Mouse (Mus musculus): ENCODE measurements around the gene Slc43a2.

Slc43a2 gene

DNA sequence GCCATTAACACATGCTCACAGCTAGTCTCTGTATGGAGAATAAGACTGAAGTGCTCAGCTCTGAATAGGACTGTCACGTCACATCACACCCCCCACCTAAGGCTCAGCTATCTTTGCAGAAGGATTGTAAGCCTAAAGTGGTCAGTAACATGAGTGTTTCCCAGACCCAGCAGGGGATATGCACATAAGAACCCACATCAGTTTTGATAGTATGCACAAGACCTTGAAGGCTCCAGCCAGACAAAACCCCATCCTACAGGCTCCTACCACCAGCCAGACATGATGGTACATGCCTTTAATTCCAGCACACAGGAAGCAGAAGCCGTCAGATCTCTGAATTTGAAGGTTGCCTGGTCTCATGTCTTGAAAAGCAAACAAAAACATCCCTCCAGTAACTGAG lies 78.5 kb downstream of the Slc43a2 start:
- no peak for DNase-seq (ENCODE audit: low spot score)

DNA sequence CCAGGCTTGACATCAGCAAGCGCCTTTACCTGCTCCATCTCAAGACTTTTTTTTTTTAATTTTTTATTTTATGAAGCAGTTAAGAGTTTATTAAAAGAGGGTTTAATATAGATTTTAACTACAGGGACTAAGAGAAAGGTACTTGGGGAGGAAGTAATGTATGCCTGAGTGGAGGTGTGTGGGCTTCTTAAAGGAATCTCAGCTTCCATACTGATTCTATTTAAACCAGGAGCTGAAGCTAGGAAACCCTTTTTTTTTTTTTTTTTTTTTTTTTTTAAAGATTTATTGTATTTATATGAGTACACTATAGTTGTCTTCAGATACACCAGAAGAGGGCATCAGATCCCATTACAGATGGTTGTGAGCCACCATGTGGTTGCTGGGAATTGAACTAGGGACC lies 83.3 kb downstream of the Slc43a2 start:
- DNase-seq (ENCODE audit: low spot score): no peak

DNA sequence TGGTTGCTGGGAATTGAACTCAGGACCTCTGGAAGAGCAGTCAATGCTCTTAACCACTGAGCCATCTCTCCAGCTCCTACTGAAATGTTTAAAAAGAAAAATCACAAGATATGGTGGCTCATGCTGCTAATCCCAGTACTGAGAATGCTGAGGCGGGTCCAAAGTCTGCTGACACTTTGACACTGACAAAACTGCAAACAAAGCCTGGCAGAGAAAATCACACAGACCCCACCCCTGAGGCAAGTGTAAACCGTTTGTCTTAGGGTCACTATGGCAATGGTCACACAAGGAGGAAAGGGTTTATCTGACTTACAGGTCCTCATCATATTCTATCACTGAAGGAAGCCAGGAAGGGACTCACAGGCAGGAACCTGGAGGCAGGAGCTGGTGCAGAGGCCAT lies 84.1 kb downstream of the Slc43a2 start:
- no peak for DNase-seq (ENCODE audit: low spot score)

DNA sequence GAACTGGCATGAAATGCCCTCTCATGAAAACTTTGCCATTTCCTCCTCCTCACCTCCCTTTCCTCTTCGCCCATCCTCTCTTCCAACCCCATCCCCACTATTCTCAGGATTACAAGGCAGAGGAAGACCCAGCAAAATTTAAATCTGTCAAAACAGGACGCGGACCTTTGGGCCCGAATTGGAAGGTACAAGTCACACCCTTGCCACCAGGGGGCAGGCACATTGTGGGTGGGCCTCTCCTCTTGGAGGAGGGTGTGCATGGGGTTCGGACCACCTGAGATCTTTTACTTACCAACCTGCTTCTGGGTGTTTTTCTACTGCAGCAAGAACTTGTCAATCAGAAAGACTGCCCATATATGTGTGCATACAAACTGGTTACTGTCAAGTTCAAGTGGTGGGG lies 87.6 kb downstream of the Slc43a2 start:
- DNase-seq (ENCODE audit: low spot score): no peak

DNA sequence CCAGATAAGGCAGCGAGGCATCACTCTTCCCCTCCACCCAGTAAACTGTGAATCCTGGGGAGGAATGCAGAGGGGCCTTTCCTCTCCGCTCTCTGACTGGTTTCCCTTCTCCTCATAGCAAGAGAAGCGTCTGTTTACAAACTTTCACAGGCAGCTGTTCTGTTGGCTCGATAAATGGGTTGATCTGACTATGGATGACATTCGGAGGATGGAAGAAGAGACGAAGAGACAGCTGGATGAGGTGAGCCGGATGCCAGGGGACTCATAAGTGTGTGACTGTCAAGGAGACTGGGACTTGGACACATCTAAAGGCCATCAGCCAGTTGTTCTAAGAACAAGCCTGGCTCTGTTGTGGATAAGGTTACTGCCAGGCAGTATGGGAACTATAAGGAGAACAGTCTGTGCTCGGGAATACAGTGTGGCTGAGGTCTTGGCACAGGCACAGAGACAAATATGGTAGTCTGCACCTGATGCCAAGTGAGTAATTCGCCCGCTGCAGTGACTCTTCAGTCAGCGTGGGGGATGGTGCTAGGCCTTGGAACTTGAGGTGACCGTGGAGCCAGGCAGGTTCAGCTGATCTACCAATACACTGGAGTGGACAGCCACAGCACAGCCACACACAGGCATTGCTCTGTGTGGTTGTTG lies 88.8 kb downstream of the Slc43a2 start:
- peak; percentile 74 for DNase-seq (ENCODE audit: low spot score)

DNA sequence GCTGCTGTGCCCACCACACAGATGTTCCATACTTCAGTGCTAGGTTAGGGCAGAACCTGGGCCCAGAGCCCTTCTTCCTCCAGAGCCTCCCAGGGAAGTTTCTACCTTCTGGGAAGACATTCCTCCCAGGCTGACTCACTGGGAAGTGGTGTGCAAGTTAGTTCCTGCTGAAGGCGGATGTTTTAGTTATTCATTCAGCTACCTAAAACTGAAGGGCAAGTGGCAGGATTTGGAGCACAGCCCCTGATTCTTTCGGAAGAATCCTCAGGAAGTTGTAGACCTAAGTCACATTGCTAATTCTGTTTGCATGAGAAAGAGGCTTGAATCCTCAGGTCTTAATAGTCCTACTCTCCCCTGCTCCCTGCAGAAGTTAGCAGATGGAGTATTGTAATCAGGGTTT lies 89.9 kb downstream of the Slc43a2 start:
- no peak for DNase-seq (ENCODE audit: low spot score)

DNA sequence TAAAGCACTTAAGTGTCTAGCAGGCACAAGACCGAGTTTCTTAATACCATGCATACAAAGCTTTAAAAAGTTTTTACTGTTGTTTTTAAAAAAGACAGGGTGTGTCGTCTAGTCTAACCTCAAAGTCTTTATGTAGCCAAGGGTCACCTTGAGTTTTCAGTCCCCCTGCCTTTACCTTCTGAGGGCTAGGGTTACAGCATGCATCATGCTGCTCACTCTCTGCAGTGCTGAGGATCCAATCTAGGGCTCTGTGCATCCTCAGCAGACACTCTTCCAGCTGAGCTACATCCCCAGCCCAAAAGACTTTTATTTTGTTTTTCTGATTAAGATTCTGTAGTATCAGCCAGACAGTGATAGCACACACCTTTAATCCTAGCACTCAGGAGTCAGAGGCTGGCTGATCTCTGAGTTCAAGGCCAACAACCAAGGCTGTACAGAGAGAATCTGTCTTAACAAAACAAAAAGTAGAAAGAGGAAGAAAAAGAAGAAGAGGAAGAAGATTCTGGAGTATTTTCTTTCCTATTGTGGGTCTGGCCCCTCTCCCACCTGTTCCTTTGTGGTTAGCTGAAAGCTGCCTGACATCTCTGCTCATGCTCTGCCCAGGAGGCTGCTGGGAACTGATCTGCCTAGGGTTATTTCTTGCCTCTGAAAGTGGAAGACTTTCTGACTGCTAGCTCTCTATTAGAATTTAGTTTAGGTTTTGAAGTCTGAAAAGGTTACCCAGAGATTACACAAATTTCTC lies 91.3 kb downstream of the Slc43a2 start:
- DNase-seq (ENCODE audit: low spot score): no peak

DNA sequence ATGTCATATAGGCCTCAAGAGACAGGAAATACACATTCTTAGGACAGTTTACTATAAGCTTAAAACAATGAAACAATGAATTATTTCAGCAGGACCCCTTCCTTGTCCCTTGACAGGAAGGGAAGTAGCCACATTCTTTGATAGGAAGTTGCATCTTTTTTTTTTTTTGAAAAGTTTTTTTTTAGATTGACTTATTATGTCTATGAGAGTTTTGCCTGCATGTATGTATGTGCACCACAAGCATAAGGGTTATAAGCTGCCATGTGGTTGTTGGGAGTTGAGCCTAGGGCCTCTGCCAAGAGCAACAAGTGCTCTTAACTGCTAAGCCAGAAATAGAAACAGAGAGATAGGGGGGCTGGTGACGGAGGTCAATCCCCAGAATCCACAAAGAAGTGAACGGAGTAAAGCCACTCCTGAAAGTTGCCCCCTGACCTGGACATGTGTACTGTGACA lies 92.6 kb downstream of the Slc43a2 start:
- DNase-seq (ENCODE audit: low spot score): peak; percentile 58

DNA sequence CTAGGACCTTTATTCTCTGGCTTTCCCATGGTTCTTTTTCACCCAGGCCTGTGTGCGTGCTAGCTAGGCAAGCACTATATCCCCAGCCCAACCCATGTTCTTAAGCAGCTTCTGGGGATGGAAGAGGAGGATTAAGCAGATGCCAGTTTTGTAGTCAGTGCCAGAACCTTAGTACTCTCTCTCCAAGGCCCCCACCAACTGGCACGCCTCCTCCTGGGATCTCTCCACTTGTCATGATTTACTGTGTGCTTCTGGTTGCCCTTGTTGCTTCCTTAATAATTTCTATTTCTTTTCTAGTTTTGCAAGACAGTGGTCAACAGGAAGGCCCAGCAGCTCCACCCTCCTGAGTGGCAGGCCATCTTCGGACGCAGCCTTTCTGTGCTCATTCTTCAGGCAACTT lies 94.3 kb downstream of the Slc43a2 start:
- DNase-seq (ENCODE audit: low spot score): no peak
